Mouse (Mus musculus) intestine, embryonic 14.5 days (tissue): ENCODE results near the gene Olfr74. TPM values are rescaled to one million over a fixed set of nuclear protein-coding genes. Genes with fewer than 3 reads are reported as not detected.
"Not testable (repeated sequence)": the region's sequence is repeated elsewhere in the genome, so short reads cannot be mapped to it uniquely, and the experiment has no call there.

Source experiments
- ATAC-seq: fragments of 200-750 bp; cut with Nextera tagmentation; replicated peaks from 2 replicates; pipeline ENCODE4 v1.8.0; 2017; ENCODE audit warnings: low read depth, moderate number of reproducible peaks, moderate TSS enrichment, moderate library complexity; ENCODE audit not compliant: low FRiP score, low TSS enrichment
- DNase-seq: peaks from one replicate; pipeline ENCODE4 v3.0.0-alpha.2; 2018; ENCODE audit warnings: low spot score
- H3K27ac ChIP-seq: fragments of 300-500 bp; sonication (generic); 2 replicates; pipeline ENCODE4 v1.5.1; 2014; ENCODE audit warnings: low read depth, mild to moderate bottlenecking, control low read depth
- H3K27me3 ChIP-seq: fragments of 300-500 bp; sonication (generic); replicated peaks from 2 replicates; pipeline ENCODE4 v1.6.1; 2014; ENCODE audit warnings: low read length, control low read depth; ENCODE audit not compliant: control insufficient read depth, insufficient read depth
- H3K36me3 ChIP-seq: fragments of 300-500 bp; sonication (generic); 2 replicates; pipeline ENCODE4 v1.6.1; 2014; ENCODE audit warnings: low read length, control low read depth; ENCODE audit not compliant: control insufficient read depth, insufficient read depth
- H3K4me1 ChIP-seq: fragments of 300-500 bp; sonication (generic); replicated peaks from 2 replicates; pipeline ENCODE4 v1.6.1; 2014; ENCODE audit warnings: low read length, control low read depth, mixed read lengths; ENCODE audit not compliant: control insufficient read depth, insufficient read depth
- H3K4me2 ChIP-seq: fragments of 300-500 bp; sonication (generic); 2 replicates; pipeline ENCODE4 v1.6.1; 2014; ENCODE audit warnings: low read length
- H3K4me3 ChIP-seq: fragments of 300-500 bp; sonication (generic); 2 replicates; pipeline ENCODE4 v1.5.1; 2014; ENCODE audit warnings: low read depth, low read length, control low read depth, mixed read lengths
- H3K9ac ChIP-seq: fragments of 300-500 bp; sonication (generic); 2 replicates; pipeline ENCODE4 v1.6.1; 2014; ENCODE audit warnings: mild to moderate bottlenecking, low read length
- H3K9me3 ChIP-seq: fragments of 300-500 bp; sonication (generic); 2 replicates; pipeline ENCODE4 v1.6.1; 2016; ENCODE audit warnings: low read length, control low read depth; ENCODE audit not compliant: control insufficient read depth
- WGBS: fragments of 180-500 bp; shearing (Covaris S2); extraction: QIAGEN DNeasy Blood & Tissue Kit; methylation state at CpG from one replicate; pipeline ENCODE4 v1.1.7; 2014; 5-methylcytosine and 5-hydroxymethylcytosine counted together
- polyA plus RNA-seq: library from polyadenylated mRNA; unstranded; fragments of >200 nt; fragmentation: Nextera tagmentation; extraction: Ambion mirVana; gene quantifications from 2 replicates; pipeline ENCODE4 v1.2.1, GENCODE M21; 2014

Olfr74 gene
- polyA plus RNA-seq, result not detected in 2 replicates

GRCm38 (mm10) chr2:87974563-87974962 lies at the start of gene Olfr74:
Olfr74 (minus strand) TSS chr2:87974663.
- no peak within 1 kb of the TSS for H3K9ac ChIP-seq
- DNase-seq (no peak), ATAC-seq (no peak)
- no peaks in the 10 kb centered on the region for H3K9me3 ChIP-seq
- no peak within 1 kb of the TSS for H3K4me3 ChIP-seq
- H3K27ac ChIP-seq, result no peak within 1 kb of the TSS
- H3K4me1 ChIP-seq, result no peaks in the 10 kb centered on the region
- H3K27me3 ChIP-seq, result no peaks in the 10 kb centered on the region
- H3K36me3 ChIP-seq, result no peaks in the 10 kb centered on the region
- 71% methylated on average over 3 of the region's 3 CpGs for WGBS
- no peak within 1 kb of the TSS for H3K4me2 ChIP-seq

GRCm38 (mm10) chr2:88022474-88022873 lies 48.0 kb upstream of the Olfr74 start, which contains the start of gene Olfr1161:
Olfr1161 (plus strand) TSS chr2:88022774.
- 65% methylated on average over 1 of the region's 1 CpGs for WGBS
- not testable (repeated sequence) for ATAC-seq, H3K36me3 ChIP-seq, H3K27me3 ChIP-seq, H3K9ac ChIP-seq, H3K27ac ChIP-seq, H3K9me3 ChIP-seq, H3K4me3 ChIP-seq, DNase-seq, H3K4me2 ChIP-seq, H3K4me1 ChIP-seq

GRCm38 (mm10) chr2:88007515-88008318 lies 33.3 kb upstream of the Olfr74 start, which contains the start of gene Olfr1160:
Olfr1160 (minus strand) TSS chr2:88008268.
- Histone ChIP-seq H3K4me3 (no peak within 1 kb of the TSS), H3K4me1 (no peaks in the 10 kb centered on the region), H3K9me3 (no peaks in the 10 kb centered on the region), H3K27ac (no peak within 1 kb of the TSS), H3K36me3 (no peaks in the 10 kb centered on the region), H3K27me3 (no peaks in the 10 kb centered on the region), H3K9ac (no peak within 1 kb of the TSS), H3K4me2 (no peak within 1 kb of the TSS)
- peak; percentile 91 for ATAC-seq
- no peak for DNase-seq

- Histone ChIP-seq H3K4me2 (no peak within 1 kb of the TSS), H3K4me3 (no peak within 1 kb of the TSS), H3K9me3 (no peaks in the 10 kb centered on the region), H3K4me1 (no peaks in the 10 kb centered on the region), H3K27ac (no peak within 1 kb of the TSS), H3K36me3 (no peaks in the 10 kb centered on the region), H3K9ac (no peak within 1 kb of the TSS), H3K27me3 (no peaks in the 10 kb centered on the region)
- DNase-seq (no peak), ATAC-seq (no peak)
Measured at GRCm38 (mm10) chr2:87989813-87990212, 15.3 kb upstream of the Olfr74 start, which contains the start of gene Olfr1158. Olfr1158 (plus strand) TSS chr2:87990113.

GRCm38 (mm10) chr2:87968199-87968598 lies 6.3 kb downstream of the Olfr74 start, which contains the start of gene Olfr1157:
Olfr1157 (minus strand) TSS chr2:87968299.
- DNase-seq (no peak), ATAC-seq (no peak)
- whole genome bisulfite sequencing, result 94% methylated on average over 4 of the region's 4 CpGs
- H3K4me3 ChIP-seq, result no peak within 1 kb of the TSS
- no peak within 1 kb of the TSS for H3K27ac ChIP-seq
- no peaks in the 10 kb centered on the region for H3K36me3 ChIP-seq
- H3K9me3 ChIP-seq, result no peaks in the 10 kb centered on the region
- no peak within 1 kb of the TSS for H3K4me2 ChIP-seq
- no peak within 1 kb of the TSS for H3K9ac ChIP-seq
- H3K27me3 ChIP-seq, result no peaks in the 10 kb centered on the region
- no peaks in the 10 kb centered on the region for H3K4me1 ChIP-seq

- ATAC-seq, result no peak
- no peaks in the 10 kb centered on the region for H3K9me3 ChIP-seq
- no peak within 1 kb of the TSS for H3K27ac ChIP-seq
- no peak within 1 kb of the TSS for H3K4me2 ChIP-seq
- no peak for DNase-seq
- H3K36me3 ChIP-seq, result no peaks in the 10 kb centered on the region
- no peak within 1 kb of the TSS for H3K4me3 ChIP-seq
- no peaks in the 10 kb centered on the region for H3K4me1 ChIP-seq
- no peaks in the 10 kb centered on the region for H3K27me3 ChIP-seq
- no peak within 1 kb of the TSS for H3K9ac ChIP-seq
Measured at GRCm38 (mm10) chr2:87953000-87953399, 21.5 kb downstream of the Olfr74 start, which contains the start of gene Olfr1156. Olfr1156 (minus strand) TSS chr2:87953100.

- no peak within 1 kb of the TSS for H3K4me3 ChIP-seq
- H3K9ac ChIP-seq, result no peak within 1 kb of the TSS
- no peak within 1 kb of the TSS for H3K4me2 ChIP-seq
- H3K27me3 ChIP-seq, result no peaks in the 10 kb centered on the region
- H3K9me3 ChIP-seq, result no peaks in the 10 kb centered on the region
- 89% methylated on average over 1 of the region's 1 CpGs for WGBS
- DNase-seq (no peak), ATAC-seq (no peak)
- H3K36me3 ChIP-seq, result no peaks in the 10 kb centered on the region
- no peaks in the 10 kb centered on the region for H3K4me1 ChIP-seq
- no peak within 1 kb of the TSS for H3K27ac ChIP-seq
Measured at GRCm38 (mm10) chr2:87945037-87945436, 29.4 kb downstream of the Olfr74 start, which contains the start of gene Olfr1155. Olfr1155 (minus strand) TSS chr2:87945137.
